Comparison of ENCODE assay signal across 12 mouse cellular contexts in genomic region chr4:128887641-128888091, GRCm38 (mm10). TPM values are rescaled to one million over a fixed set of nuclear protein-coding genes. Genes with fewer than 3 reads are reported as not detected.
A peak's percentile ranks its signal among the peaks of the same experiment; 100 is the strongest.
DNase-seq lines count a peak whose midpoint lies in the region; ATAC-seq and TF ChIP-seq lines count a peak whose summit lies in the region.
"Had no signal": no experiment of that assay in that cellular context is flagged by ENCODE, and none has a peak within 500 bp of the region (broad histone marks: within the 10 kb centered on the region; RNA-seq: fewer than 3 reads in every experiment).

No protein-coding gene starts in this region.

- H3K4me2 ChIP-seq in intestine, embryonic 16.5 days (ENCODE audit: low read depth, low read length) = no peak overlapping the region
- no peak overlapping the region for H3K4me2 ChIP-seq in intestine, embryonic 15.5 days (replicated peaks)
- peak overlapping the region; percentile 35 for H3K4me2 ChIP-seq in hindbrain, embryonic 13.5 days
- H3K4me2 ChIP-seq: heart, embryonic 13.5 days had no signal

- H3K27ac ChIP-seq in intestine, embryonic 16.5 days (ENCODE audit: low read length) = no peak overlapping the region
- no peak overlapping the region for H3K27ac ChIP-seq in intestine, embryonic 15.5 days
- peak overlapping the region; percentile 97 for H3K27ac ChIP-seq in cerebellum, adult 2 months (ENCODE audit: insufficient read depth, low read length)
- peak overlapping the region; percentile 76 for H3K27ac ChIP-seq in hindbrain, embryonic 13.5 days
- H3K27ac ChIP-seq: heart, embryonic 13.5 days had no signal

- 0 out of 2 replicates have a peak overlapping the region, but pooled peaks have one; percentile 14 for H3K9ac ChIP-seq in intestine, embryonic 16.5 days (ENCODE audit: low read depth, low read length)
- no peak overlapping the region for H3K9ac ChIP-seq in intestine, embryonic 15.5 days
- peak overlapping the region; percentile 49 for H3K9ac ChIP-seq in hindbrain, embryonic 13.5 days
- H3K9ac ChIP-seq: heart, embryonic 13.5 days had no signal

- intact Hi-C loops in heart, postnatal 36 days (cut with DNase I) = no loop called here

- 71% methylated on average over 9 of the region's 9 CpGs for WGBS in intestine, embryonic 16.5 days
- 73% methylated on average over 9 of the region's 9 CpGs for WGBS in intestine, embryonic 15.5 days
- WGBS in cerebellum, adult 2 months = 5% methylated on average over 9 of the region's 9 CpGs
- WGBS in hindbrain, embryonic 13.5 days = 36% methylated on average over 9 of the region's 9 CpGs

- H3K4me3 ChIP-seq in intestine, embryonic 16.5 days (ENCODE audit: low read length) = no peak overlapping the region
- no peak overlapping the region for H3K4me3 ChIP-seq in intestine, embryonic 15.5 days (replicated peaks)
- peak overlapping the region; percentile 28 for H3K4me3 ChIP-seq in cerebellum, adult 2 months (replicated peaks; ENCODE audit: insufficient read depth, low read depth, low read length)
- no peak overlapping the region for H3K4me3 ChIP-seq in hindbrain, embryonic 13.5 days
- H3K4me3 ChIP-seq: heart, embryonic 13.5 days had no signal

- peaks cover 12% of the 10 kb centered on the region for H3K4me1 ChIP-seq in intestine, embryonic 16.5 days (ENCODE audit: control insufficient read depth, insufficient read depth, low read length)
- H3K4me1 ChIP-seq in intestine, embryonic 15.5 days (replicated peaks) = peaks cover 20% of the 10 kb centered on the region
- peaks cover 57% of the 10 kb centered on the region for H3K4me1 ChIP-seq in cerebellum, adult 2 months (ENCODE audit: control insufficient read depth, insufficient read depth, low read length)
- H3K4me1 ChIP-seq in hindbrain, embryonic 13.5 days (replicated peaks) = peaks cover 84% of the 10 kb centered on the region

- H3K27me3 ChIP-seq in intestine, embryonic 16.5 days (replicated peaks; ENCODE audit: control insufficient read depth, insufficient read depth, low read length) = peaks cover 9% of the 10 kb centered on the region; the same call in 1 of the 2 replicates
- H3K27me3 ChIP-seq in intestine, embryonic 15.5 days (replicated peaks) = no peaks in the 10 kb centered on the region
- H3K27me3 ChIP-seq in cerebellum, adult 2 months (ENCODE audit: control insufficient read depth, insufficient read depth, low read length) = no peaks in the 10 kb centered on the region
- H3K27me3 ChIP-seq in hindbrain, embryonic 13.5 days = 0 out of 2 replicates have a peak, but pooled peaks cover 3% of the 10 kb centered on the region

- H3K9me3 ChIP-seq in intestine, embryonic 16.5 days (ENCODE audit: control insufficient read depth, low read length) = no peaks in the 10 kb centered on the region
- no peaks in the 10 kb centered on the region for H3K9me3 ChIP-seq in intestine, embryonic 15.5 days
- H3K9me3 ChIP-seq in hindbrain, embryonic 13.5 days = no peaks in the 10 kb centered on the region
- H3K9me3 ChIP-seq: heart, embryonic 13.5 days had no signal

- DNase-seq in adrenal gland, postnatal 10 days = peak; percentile 69
- peak; percentile 94 to 98 for DNase-seq in cerebellum, adult 2 months
- no peak for DNase-seq in frontal cortex, postnatal 14 days (ENCODE audit: low spot score in 2 of 2)
- DNase-seq in heart, postnatal 36 days = no peak
- no peak for DNase-seq in urinary bladder, postnatal 36 days (ENCODE audit: low spot score in 2 of 2)
- DNase-seq: kidney, postnatal 25 days; lung, adult 2 months; thymus, adult 2 months had no signal

- no peak for ATAC-seq in intestine, embryonic 16.5 days
- no peak for ATAC-seq in intestine, embryonic 15.5 days
- ATAC-seq in hindbrain, embryonic 13.5 days (ENCODE audit: low FRiP score) = no peak; the same call in 1 of the 2 replicates

- H3K36me3 ChIP-seq in intestine, embryonic 16.5 days (ENCODE audit: control insufficient read depth, insufficient read depth, low read length) = 0 out of 2 replicates have a peak, but pooled peaks cover 3% of the 10 kb centered on the region
- H3K36me3 ChIP-seq in intestine, embryonic 15.5 days = no peaks in the 10 kb centered on the region
- H3K36me3 ChIP-seq in hindbrain, embryonic 13.5 days = peaks cover 12% of the 10 kb centered on the region

- no peak for TF ChIP-seq CTCF in cerebellum, adult 2 months (IDR thresholded peaks at IDR 0.05; ENCODE audit: borderline replicate concordance, insufficient read depth, low read depth, low read length)

- TF ChIP-seq POLR2A in cerebellum, adult 2 months (IDR thresholded peaks at IDR 0.05; ENCODE audit: borderline replicate concordance, insufficient read depth, low read length) = peak; percentile 42; the same call in 1 of the 2 replicates

RNA-seq across cellular contexts. Expression of gene Trim62, which starts 4.3 kb away (rescaled TPM):
- polyA plus RNA-seq in intestine, embryonic 16.5 days (2015; fragmentation: Nextera tagmentation; extraction: Ambion mirVana) = 2.2 and 2.3 TPM in 2 replicates
- polyA plus RNA-seq in intestine, embryonic 15.5 days (2015; fragmentation: Nextera tagmentation; extraction: Ambion mirVana) = 3.5 and 3.8 TPM in 2 replicates
- 10 to 100 TPM; 10.6 to 11.5 TPM for total RNA-seq in adrenal gland, postnatal 10 days (2021)
- 107 and 129 TPM in 2 replicates for polyA plus RNA-seq in cerebellum, adult 2 months (2012; rRNA removed)
- polyA plus RNA-seq in hindbrain, embryonic 13.5 days (2015; fragmentation: Nextera tagmentation; extraction: Ambion mirVana) = 19.2 and 20.0 TPM in 2 replicates
- 1 to 10 TPM; 1.5 to 2.1 TPM for total RNA-seq in heart, postnatal 36 days (2021)

Comparison
In these comparisons a context has a peak if more than half of its experiments do, and no peak if none do; other contexts are left out.
1. H3K27ac ChIP-seq: peak in cerebellum, adult 2 months (single experiment) and hindbrain, embryonic 13.5 days (single experiment); none in intestine, embryonic 16.5 days (single experiment) and intestine, embryonic 15.5 days (single experiment).
2. DNase-seq: peak in adrenal gland, postnatal 10 days (single experiment) and cerebellum, adult 2 months (2 of 2); none in frontal cortex, postnatal 14 days (0 of 2), heart, postnatal 36 days (0 of 2) and urinary bladder, postnatal 36 days (0 of 2).